Mouse (Mus musculus): ENCODE results near the gene Slc18b1. TPM values are rescaled to one million over a fixed set of nuclear protein-coding genes. Genes with fewer than 3 reads are reported as not detected.
A peak's percentile ranks its signal among the peaks of the same experiment; 100 is the strongest.
"Not testable (repeated sequence)": the region's sequence is repeated elsewhere in the genome, so short reads cannot be mapped to it uniquely, and the experiment has no call there.

Slc18b1 gene
- total and polyA plus RNA-seq, 3 experiments = 5.8 to 9.2 (median 7.6) TPM

GRCm38 (mm10) chr10:23782855-23783492 is 13.8 kb upstream of the Slc18b1 start:
- no peak overlapping the region for H3K9ac ChIP-seq (ENCODE audit: low read depth, low read length)
- no peak overlapping the region for H3K27ac ChIP-seq
- peaks cover 24% of the 10 kb centered on the region for H3K36me3 ChIP-seq (ENCODE audit: control insufficient read depth, insufficient read depth, low read length)
- WGBS = 47% methylated on average over 2 of the region's 2 CpGs
- no peak overlapping the region for H3K4me3 ChIP-seq
- no peaks in the 10 kb centered on the region for H3K27me3 ChIP-seq (ENCODE audit: control insufficient read depth, insufficient read depth, low read length)
- peaks cover 3% of the 10 kb centered on the region for H3K4me1 ChIP-seq (ENCODE audit: control insufficient read depth, insufficient read depth, low read length)
- no peaks in the 10 kb centered on the region for H3K79me2 ChIP-seq (replicated peaks; ENCODE audit: control insufficient read depth, insufficient read depth, low read length)
- no peak for DNase-seq
- 0 out of 2 replicates have a peak, but pooled peaks have one; percentile 11 for TF ChIP-seq POLR2A (IDR thresholded peaks at IDR 0.05; ENCODE audit: insufficient read depth, low read depth, low read length)
- TF ChIP-seq CTCF (IDR thresholded peaks at IDR 0.05) = no peak
- intact Hi-C loops (cut with DNase I) = no loop called here

- Histone ChIP-seq H3K9ac (ENCODE audit: low read depth, low read length) (no peak overlapping the region), H3K27ac (no peak overlapping the region), H3K36me3 (ENCODE audit: control insufficient read depth, insufficient read depth, low read length) (peaks cover 24% of the 10 kb centered on the region), H3K4me1 (ENCODE audit: control insufficient read depth, insufficient read depth, low read length) (peaks cover 3% of the 10 kb centered on the region), H3K79me2 (replicated peaks; ENCODE audit: control insufficient read depth, insufficient read depth, low read length) (no peaks in the 10 kb centered on the region), H3K27me3 (ENCODE audit: control insufficient read depth, insufficient read depth, low read length) (no peaks in the 10 kb centered on the region), H3K4me3 (no peak overlapping the region)
- TF ChIP-seq POLR2A (IDR thresholded peaks at IDR 0.05; ENCODE audit: insufficient read depth, low read depth, low read length) = no peak
- TF ChIP-seq EP300 (IDR thresholded peaks at IDR 0.05; ENCODE audit: insufficient read depth, low read depth, low read length) = no peak
- no peak for TF ChIP-seq CTCF (IDR thresholded peaks at IDR 0.05)
- intact Hi-C loops (cut with DNase I) = no loop called here
- WGBS = 24% methylated on average over 2 of the region's 2 CpGs
- DNase-seq = no peak
Measured at GRCm38 (mm10) chr10:23783493-23783884, 13.3 kb upstream of the Slc18b1 start.

GRCm38 (mm10) chr10:23784121-23784520 is 12.7 kb upstream of the Slc18b1 start:
- H3K9ac ChIP-seq (ENCODE audit: low read depth, low read length) = no peak overlapping the region
- H3K27me3 ChIP-seq (ENCODE audit: control insufficient read depth, insufficient read depth, low read length) = no peaks in the 10 kb centered on the region
- H3K36me3 ChIP-seq (ENCODE audit: control insufficient read depth, insufficient read depth, low read length) = peaks cover 24% of the 10 kb centered on the region
- 65% methylated on average over 2 of the region's 2 CpGs for WGBS
- TF ChIP-seq EP300 (IDR thresholded peaks at IDR 0.05; ENCODE audit: insufficient read depth, low read depth, low read length) = no peak
- TF ChIP-seq POLR2A (IDR thresholded peaks at IDR 0.05; ENCODE audit: insufficient read depth, low read depth, low read length) = no peak
- no peak for TF ChIP-seq CTCF (IDR thresholded peaks at IDR 0.05)
- peaks cover 3% of the 10 kb centered on the region for H3K4me1 ChIP-seq (ENCODE audit: control insufficient read depth, insufficient read depth, low read length)
- H3K27ac ChIP-seq = no peak overlapping the region
- no peak for DNase-seq
- H3K79me2 ChIP-seq (replicated peaks; ENCODE audit: control insufficient read depth, insufficient read depth, low read length) = no peaks in the 10 kb centered on the region
- intact Hi-C loops (cut with DNase I) = no loop called here
- H3K4me3 ChIP-seq = no peak overlapping the region

- H3K36me3 ChIP-seq (ENCODE audit: control insufficient read depth, insufficient read depth, low read length) = peaks cover 24% of the 10 kb centered on the region
- not testable (repeated sequence) for H3K79me2 ChIP-seq (replicated peaks; ENCODE audit: control insufficient read depth, insufficient read depth, low read length); H3K9ac ChIP-seq (ENCODE audit: low read depth, low read length); H3K27me3 ChIP-seq (ENCODE audit: control insufficient read depth, insufficient read depth, low read length); H3K4me3 ChIP-seq; H3K4me1 ChIP-seq (ENCODE audit: control insufficient read depth, insufficient read depth, low read length); H3K27ac ChIP-seq; DNase-seq
- WGBS = 51% methylated on average over 7 of the region's 7 CpGs
- intact Hi-C loops (cut with DNase I) = loop anchor here (5.0 kb wide), 1 partner anchor 1063 kb away; no protein-coding TSS in a partner anchor
Measured at GRCm38 (mm10) chr10:23785599-23785998, 11.2 kb upstream of the Slc18b1 start.

- Histone ChIP-seq H3K4me3 (peak overlapping the region; percentile 71), H3K4me1 (ENCODE audit: control insufficient read depth, insufficient read depth, low read length) (peaks cover 3% of the 10 kb centered on the region), H3K27ac (no peak overlapping the region; the same call in 1 of the 2 replicates), H3K9ac (ENCODE audit: low read depth, low read length) (peak overlapping the region; percentile 79; the same call in 1 of the 2 replicates), H3K79me2 (replicated peaks; ENCODE audit: control insufficient read depth, insufficient read depth, low read length) (no peaks in the 10 kb centered on the region), H3K27me3 (ENCODE audit: control insufficient read depth, insufficient read depth, low read length) (no peaks in the 10 kb centered on the region), H3K36me3 (ENCODE audit: control insufficient read depth, insufficient read depth, low read length) (peaks cover 24% of the 10 kb centered on the region)
- 4% methylated on average over 4 of the region's 4 CpGs for WGBS
- intact Hi-C loops (cut with DNase I) = loop anchor here (5.0 kb wide), 1 partner anchor 1064 kb away; no protein-coding TSS in a partner anchor
- no peak for DNase-seq
- TF ChIP-seq POLR2A (IDR thresholded peaks at IDR 0.05; ENCODE audit: insufficient read depth, low read depth, low read length) = no peak
Measured at GRCm38 (mm10) chr10:23786040-23786439, 10.7 kb upstream of the Slc18b1 start.

GRCm38 (mm10) chr10:23786631-23787038 is 10.2 kb upstream of the Slc18b1 start:
- H3K4me3 ChIP-seq = peak overlapping the region; percentile 71
- not testable (repeated sequence) for H3K27me3 ChIP-seq (ENCODE audit: control insufficient read depth, insufficient read depth, low read length); DNase-seq; H3K4me1 ChIP-seq (ENCODE audit: control insufficient read depth, insufficient read depth, low read length); H3K79me2 ChIP-seq (replicated peaks; ENCODE audit: control insufficient read depth, insufficient read depth, low read length)
- intact Hi-C loops (cut with DNase I) = loop anchor here (5.0 kb wide), 1 partner anchor 1064 kb away; no protein-coding TSS in a partner anchor
- peak overlapping the region; percentile 79 for H3K9ac ChIP-seq (ENCODE audit: low read depth, low read length)
- WGBS = 1% methylated on average over 23 of the region's 23 CpGs
- peak overlapping the region; percentile 84 for H3K27ac ChIP-seq
- H3K36me3 ChIP-seq (ENCODE audit: control insufficient read depth, insufficient read depth, low read length) = peaks cover 24% of the 10 kb centered on the region
